Mouse (Mus musculus) cerebellum, adult 2 months (tissue): Measurements from ENCODE around the gene Pgm5. TPM values are rescaled to one million over a fixed set of nuclear protein-coding genes. Genes with fewer than 3 reads are reported as not detected.
"Not testable (repeated sequence)": the region's sequence is repeated elsewhere in the genome, so short reads cannot be mapped to it uniquely, and the experiment has no call there.

Source experiments
- DNase-seq, 2 experiments: peaks; one replicate each; pipeline ENCODE4 v3.0.0; 2021
- H3K27ac ChIP-seq: fragments of 200-500 bp; 2 replicates; pipeline ENCODE4 v1.5.1; 2012; ENCODE audit warnings: low read length, control low read depth, inconsistent platforms; ENCODE audit not compliant: insufficient read depth
- H3K27me3 ChIP-seq: fragments of 200-500 bp; 2 replicates; pipeline ENCODE4 v1.6.1; 2012; ENCODE audit warnings: inconsistent platforms, mild to moderate bottlenecking, low read length, moderate library complexity; ENCODE audit not compliant: control insufficient read depth, insufficient read depth
- H3K4me1 ChIP-seq: fragments of 200-500 bp; 2 replicates; pipeline ENCODE4 v1.6.1; 2011; ENCODE audit warnings: low read length; ENCODE audit not compliant: control insufficient read depth, insufficient read depth
- H3K4me3 ChIP-seq: fragments of 200-500 bp; replicated peaks from 2 replicates; pipeline ENCODE3; 2011; ENCODE audit warnings: mild to moderate bottlenecking, low read depth, low read length, control low read depth; ENCODE audit not compliant: insufficient read depth
- CTCF ChIP-seq: fragments of 200-500 bp; IDR thresholded peaks from 2 replicates; pipeline ENCODE4 v1.5.1; 2011; ENCODE audit warnings: low read depth, mild to moderate bottlenecking, control low read depth, low read length, moderate library complexity, borderline replicate concordance; ENCODE audit not compliant: insufficient read depth
- POLR2A ChIP-seq: fragments of 200-500 bp; IDR thresholded peaks from 2 replicates; pipeline ENCODE4 v1.6.1; 2011; ENCODE audit warnings: low read length, control low read depth, borderline replicate concordance; ENCODE audit not compliant: insufficient read depth
- WGBS: fragments of 180-500 bp; shearing (Covaris S2); methylation state at CpG from one replicate; pipeline ENCODE4 v1.1.7; 2018; 5-methylcytosine and 5-hydroxymethylcytosine counted together
- polyA plus RNA-seq: library from polyadenylated mRNA; depleted of rRNA; stranded (reverse); fragments of >200 nt; gene quantifications from 2 replicates; pipeline ENCODE4 v1.2.3, GENCODE M21; 2012

Pgm5 gene
- polyA plus RNA-seq, 1 experiment: 3.8 TPM

- no peak overlapping the region for H3K4me3 ChIP-seq
- no peak for DNase-seq
- TF ChIP-seq POLR2A (no peak), CTCF (no peak)
- no peaks in the 10 kb centered on the region for H3K4me1 ChIP-seq
- no peaks in the 10 kb centered on the region for H3K27me3 ChIP-seq
- H3K27ac ChIP-seq: no peak overlapping the region
- WGBS: 85% methylated on average over 7 of the region's 7 CpGs
These were observed 154.4 kb downstream of the Pgm5 start for GRCm38 (mm10) chr19:24707071-24707906.

GRCm38 (mm10) chr19:24705395-24705794 lies 156.3 kb downstream of the Pgm5 start:
- WGBS: 59% methylated on average over 1 of the region's 1 CpGs
- no peak for DNase-seq
- no peaks in the 10 kb centered on the region for H3K4me1 ChIP-seq

GRCm38 (mm10) chr19:24704326-24704725 lies 157.3 kb downstream of the Pgm5 start:
- no peak overlapping the region for H3K27ac ChIP-seq
- no peak for TF ChIP-seq CTCF
- no peak for TF ChIP-seq POLR2A
- no peak overlapping the region for H3K4me3 ChIP-seq
- H3K4me1 ChIP-seq: no peaks in the 10 kb centered on the region
- DNase-seq: no peak
- H3K27me3 ChIP-seq: no peaks in the 10 kb centered on the region
- WGBS: 71% methylated on average over 2 of the region's 2 CpGs

More at GRCm38 (mm10) chr19:24705395-24705794, 156.3 kb downstream of the Pgm5 start:
- Histone ChIP-seq H3K4me3 (no peak overlapping the region), H3K27ac (no peak overlapping the region), H3K27me3 (no peaks in the 10 kb centered on the region)
- TF ChIP-seq CTCF (no peak), POLR2A (no peak)

GRCm38 (mm10) chr19:24703680-24704079 lies 158.0 kb downstream of the Pgm5 start:
- no peaks in the 10 kb centered on the region for H3K4me1 ChIP-seq
- DNase-seq: no peak
- no peaks in the 10 kb centered on the region for H3K27me3 ChIP-seq
- WGBS: 77% methylated on average over 8 of the region's 8 CpGs
- TF ChIP-seq CTCF (no peak), POLR2A (no peak)
- no peak overlapping the region for H3K27ac ChIP-seq
- H3K4me3 ChIP-seq: no peak overlapping the region

- not testable (repeated sequence) for H3K27me3 ChIP-seq, H3K4me3 ChIP-seq, DNase-seq, H3K27ac ChIP-seq, H3K4me1 ChIP-seq
- WGBS: 59% methylated on average over 1 of the region's 1 CpGs
These were observed 158.5 kb downstream of the Pgm5 start for GRCm38 (mm10) chr19:24703168-24703567.

- TF ChIP-seq POLR2A: no peak
- no peak for TF ChIP-seq CTCF
- no peaks in the 10 kb centered on the region for H3K4me1 ChIP-seq
- H3K4me3 ChIP-seq: no peak overlapping the region
- no peak overlapping the region for H3K27ac ChIP-seq
- DNase-seq: no peak
- 71% methylated on average over 8 of the region's 8 CpGs for WGBS
- no peaks in the 10 kb centered on the region for H3K27me3 ChIP-seq
These were observed 159.9 kb downstream of the Pgm5 start for GRCm38 (mm10) chr19:24701716-24702115.

- H3K4me1 ChIP-seq: no peaks in the 10 kb centered on the region
- H3K27me3 ChIP-seq: no peaks in the 10 kb centered on the region
- no peak overlapping the region for H3K4me3 ChIP-seq
- TF ChIP-seq POLR2A (no peak), CTCF (no peak)
- WGBS: 73% methylated on average over 5 of the region's 5 CpGs
- no peak overlapping the region for H3K27ac ChIP-seq
- DNase-seq: no peak
These were observed 161.0 kb downstream of the Pgm5 start for GRCm38 (mm10) chr19:24700664-24701063.

GRCm38 (mm10) chr19:24699910-24700309 lies 161.7 kb downstream of the Pgm5 start:
- Histone ChIP-seq H3K27ac (no peak overlapping the region), H3K4me3 (no peak overlapping the region), H3K27me3 (no peaks in the 10 kb centered on the region), H3K4me1 (no peaks in the 10 kb centered on the region)
- TF ChIP-seq CTCF (no peak), POLR2A (no peak)
- DNase-seq: no peak
